Mouse (Mus musculus) forebrain, embryonic 12.5 days (tissue): ENCODE data around the gene Sept1. TPM values are rescaled to one million over a fixed set of nuclear protein-coding genes. Genes with fewer than 3 reads are reported as not detected.
A peak's percentile ranks its signal among the peaks of the same experiment; 100 is the strongest.

Experiments
- ATAC-seq: fragments of 200-750 bp; cut with Nextera tagmentation; 2 replicates; pipeline ENCODE4 v1.8.0; 2017; ENCODE audit warnings: moderate TSS enrichment; ENCODE audit not compliant: low FRiP score
- H3K27ac ChIP-seq: fragments of 300-500 bp; sonication (generic); 2 replicates; pipeline ENCODE4 v1.5.1; 2016; ENCODE audit warnings: mild to moderate bottlenecking
- H3K27me3 ChIP-seq: fragments of 300-500 bp; sonication (generic); 2 replicates; pipeline ENCODE4 v1.6.1; 2016; ENCODE audit warnings: mild to moderate bottlenecking
- H3K36me3 ChIP-seq: fragments of 300-500 bp; sonication (generic); replicated peaks from 2 replicates; pipeline ENCODE4 v1.6.1; 2016; ENCODE audit warnings: mild to moderate bottlenecking
- H3K4me1 ChIP-seq: fragments of 300-500 bp; sonication (generic); 2 replicates; pipeline ENCODE4 v1.6.1; 2016
- H3K4me2 ChIP-seq: fragments of 300-500 bp; sonication (generic); 2 replicates; pipeline ENCODE4 v1.6.1; 2016; ENCODE audit warnings: mild to moderate bottlenecking, moderate library complexity
- H3K4me3 ChIP-seq: fragments of 300-500 bp; sonication (generic); replicated peaks from 2 replicates; pipeline ENCODE4 v1.5.1; 2016; ENCODE audit warnings: mild to moderate bottlenecking
- H3K9ac ChIP-seq: fragments of 300-500 bp; sonication (generic); 2 replicates; pipeline ENCODE4 v1.6.1; 2016; ENCODE audit warnings: mild to moderate bottlenecking
- H3K9me3 ChIP-seq: fragments of 300-500 bp; sonication (generic); 2 replicates; pipeline ENCODE4 v1.6.1; 2016
- WGBS: fragments of 180-500 bp; shearing (Covaris S2); methylation state at CpG from one replicate; pipeline ENCODE4 v1.1.7; 2016; 5-methylcytosine and 5-hydroxymethylcytosine counted together
- polyA plus RNA-seq: library from polyadenylated mRNA; unstranded; fragments of >200 nt; fragmentation: Nextera tagmentation; extraction: Ambion mirVana; gene quantifications from 2 replicates; pipeline ENCODE4 v1.2.1, GENCODE M21; 2016

Sept1 gene
- 42.6 and 43.4 TPM in 2 replicates for polyA plus RNA-seq

DNA sequence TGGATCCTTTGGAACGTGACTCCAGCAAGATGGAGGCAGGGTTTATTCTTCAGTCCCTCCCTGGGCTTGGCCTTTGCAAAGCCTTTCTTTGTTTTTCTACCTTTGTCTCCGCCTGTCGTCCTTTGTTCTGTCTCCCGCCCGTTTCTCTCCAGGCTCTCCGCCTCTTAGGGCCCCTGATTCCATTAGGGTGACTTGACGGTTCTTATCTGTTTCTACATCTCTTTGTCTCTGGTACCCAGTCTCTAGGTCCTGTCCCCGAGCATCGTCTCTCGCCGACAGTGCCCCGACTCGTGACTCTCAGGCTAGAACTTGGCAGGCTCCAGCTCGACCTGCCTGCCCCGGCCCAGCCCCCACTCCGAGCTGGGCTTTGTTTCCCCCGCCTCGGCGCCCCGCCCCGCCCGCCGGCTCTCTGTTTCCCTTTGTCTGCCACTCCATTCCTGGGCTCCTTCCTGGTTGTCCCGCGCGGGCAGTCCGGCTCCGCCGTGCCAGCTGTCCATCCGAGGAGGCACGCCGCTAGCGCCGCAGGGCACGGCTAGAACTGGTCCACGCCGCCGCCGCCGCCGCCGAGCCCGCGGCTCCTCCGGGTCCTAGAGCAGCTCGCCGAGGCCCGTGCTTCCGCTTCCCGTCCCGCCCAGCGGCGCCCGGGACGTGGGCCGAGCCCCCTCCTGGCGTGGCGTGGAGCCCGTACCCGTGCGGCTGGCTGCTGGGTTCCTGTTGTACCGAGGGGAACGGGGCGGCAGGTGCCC, at the start of gene Sept1, which contains the start of gene Zfp553:
TSS of gene Sept1 (minus strand) at position 509 of the 746 bp plus-strand sequence.
TSS of gene Zfp553 (plus strand) at position 440 of the 746 bp plus-strand sequence.
- Histone ChIP-seq H3K4me3 (peak within 1 kb of the TSS; percentile 97), H3K4me2 (peak within 1 kb of the TSS; percentile 86), H3K36me3 (peaks cover 56% of the 10 kb centered on the region), H3K4me1 (peaks cover 33% of the 10 kb centered on the region), H3K9ac (peak within 1 kb of the TSS; percentile 99), H3K27me3 (no peaks in the 10 kb centered on the region), H3K9me3 (no peaks in the 10 kb centered on the region), H3K27ac (peak within 1 kb of the TSS; percentile 100)
- WGBS: under 1% methylated on average over 63 of the region's 64 CpGs
- ATAC-seq: peak; percentile 94

DNA sequence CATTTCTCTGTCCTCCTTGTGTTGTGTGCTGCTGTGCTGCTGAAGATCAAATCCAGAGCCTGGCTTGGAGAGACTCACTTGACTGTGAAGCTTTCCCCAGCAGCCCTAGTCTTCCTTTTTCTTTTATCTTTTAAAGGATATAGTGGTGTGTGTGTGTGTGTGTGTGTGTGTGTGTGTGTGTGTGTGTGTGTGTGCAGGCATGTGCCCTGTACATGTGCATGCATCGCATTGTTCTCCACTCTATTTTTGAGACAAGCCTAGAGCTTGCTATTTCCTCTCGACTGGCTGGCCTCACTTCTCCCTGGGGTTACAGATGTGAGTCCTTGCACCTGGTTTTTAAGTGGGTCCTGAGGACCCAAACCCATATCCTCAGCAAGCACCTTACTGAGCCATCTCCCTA, 49.3 kb upstream of the Sept1 start:
- H3K27me3 ChIP-seq: no peaks in the 10 kb centered on the region; the same call in 1 of the 2 replicates
- H3K9me3 ChIP-seq: 0 out of 2 replicates have a peak, but pooled peaks cover 6% of the 10 kb centered on the region
- no peaks in the 10 kb centered on the region for H3K36me3 ChIP-seq
- H3K27ac ChIP-seq: no peak overlapping the region
- no peaks in the 10 kb centered on the region for H3K4me1 ChIP-seq
- H3K4me3 ChIP-seq: no peak overlapping the region
- WGBS: 100% methylated on average over 2 of the region's 2 CpGs
- no peak overlapping the region for H3K4me2 ChIP-seq
- H3K9ac ChIP-seq: no peak overlapping the region
- ATAC-seq: no peak

DNA sequence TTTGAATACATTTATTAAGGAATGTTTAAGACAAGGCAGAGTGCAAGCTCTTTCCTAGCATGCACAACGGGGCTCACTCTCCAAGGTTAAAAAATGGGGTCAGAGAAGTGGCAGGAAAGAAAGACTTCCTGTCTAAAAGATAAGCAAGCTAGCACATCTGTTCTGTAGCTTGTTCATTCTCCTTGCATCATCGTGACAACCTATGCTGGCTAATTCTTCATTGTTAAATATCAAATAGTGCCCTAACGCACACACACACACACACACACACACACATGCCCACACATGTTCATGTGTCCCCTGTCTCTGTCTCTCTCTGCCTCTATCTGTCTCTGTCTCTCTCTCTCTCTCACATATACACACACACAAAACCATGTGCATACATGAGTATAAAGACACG, 48.2 kb upstream of the Sept1 start:
- Histone ChIP-seq H3K4me2 (no peak overlapping the region), H3K27ac (no peak overlapping the region), H3K4me3 (no peak overlapping the region), H3K27me3 (no peaks in the 10 kb centered on the region; the same call in 1 of the 2 replicates), H3K9me3 (no peaks in the 10 kb centered on the region), H3K4me1 (no peaks in the 10 kb centered on the region), H3K36me3 (no peaks in the 10 kb centered on the region), H3K9ac (no peak overlapping the region)
- WGBS: 74% methylated on average over 4 of the region's 4 CpGs
- ATAC-seq: no peak

DNA sequence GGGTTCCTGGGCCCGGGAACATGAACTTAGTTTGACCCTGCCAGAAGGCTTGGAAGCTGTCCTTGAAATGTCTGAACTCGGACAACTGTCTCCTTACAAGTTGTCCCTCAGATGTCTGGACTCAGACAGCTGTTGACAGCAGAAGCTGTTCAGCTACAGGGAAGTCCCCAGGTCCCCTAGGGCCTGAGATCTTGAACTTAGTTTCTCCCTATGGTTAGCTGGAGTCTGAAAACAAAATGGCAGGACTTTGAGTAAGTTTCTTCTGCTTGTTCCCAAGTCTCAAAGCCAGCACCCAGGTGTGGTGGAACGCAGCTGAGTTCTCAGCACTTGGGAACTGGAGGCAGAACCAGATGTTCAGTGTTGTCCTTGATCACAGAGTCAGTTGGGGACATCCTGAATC, 47.2 kb upstream of the Sept1 start:
- H3K4me3 ChIP-seq: no peak overlapping the region
- no peak overlapping the region for H3K27ac ChIP-seq
- no peaks in the 10 kb centered on the region; the same call in 1 of the 2 replicates for H3K27me3 ChIP-seq
- ATAC-seq: no peak
- no peaks in the 10 kb centered on the region for H3K9me3 ChIP-seq
- no peak overlapping the region for H3K4me2 ChIP-seq
- no peaks in the 10 kb centered on the region for H3K36me3 ChIP-seq
- no peaks in the 10 kb centered on the region for H3K4me1 ChIP-seq
- WGBS: 82% methylated on average over 3 of the region's 3 CpGs
- H3K9ac ChIP-seq: no peak overlapping the region

DNA sequence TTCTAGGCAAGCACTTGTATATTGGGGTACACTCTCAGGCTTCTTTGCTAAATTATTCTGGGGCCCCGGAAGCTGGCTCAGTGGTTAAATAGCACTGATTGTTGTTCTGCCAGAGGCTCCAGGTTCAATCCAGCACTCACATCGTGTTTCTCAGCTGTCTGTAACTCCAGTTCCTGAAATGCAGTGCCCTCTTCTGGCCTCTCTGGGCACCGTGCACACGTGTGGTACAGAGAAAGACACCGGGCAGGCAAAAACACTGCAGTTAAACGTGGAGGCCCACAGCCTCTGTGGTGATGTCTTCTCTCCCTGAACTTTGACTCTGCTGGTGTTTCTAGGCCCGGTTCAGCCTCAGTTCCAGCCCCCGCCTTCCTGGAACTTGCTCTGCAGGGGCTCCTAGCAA, 45.4 kb upstream of the Sept1 start:
- Histone ChIP-seq H3K9ac (peak overlapping the region; percentile 18; the same call in 1 of the 2 replicates), H3K36me3 (no peaks in the 10 kb centered on the region), H3K4me3 (no peak overlapping the region), H3K4me2 (no peak overlapping the region), H3K9me3 (no peaks in the 10 kb centered on the region), H3K27ac (no peak overlapping the region), H3K27me3 (no peaks in the 10 kb centered on the region), H3K4me1 (peaks cover 3% of the 10 kb centered on the region)
- 24% methylated on average over 8 of the region's 8 CpGs for WGBS
- no peak; the same call in 1 of the 2 replicates for ATAC-seq

DNA sequence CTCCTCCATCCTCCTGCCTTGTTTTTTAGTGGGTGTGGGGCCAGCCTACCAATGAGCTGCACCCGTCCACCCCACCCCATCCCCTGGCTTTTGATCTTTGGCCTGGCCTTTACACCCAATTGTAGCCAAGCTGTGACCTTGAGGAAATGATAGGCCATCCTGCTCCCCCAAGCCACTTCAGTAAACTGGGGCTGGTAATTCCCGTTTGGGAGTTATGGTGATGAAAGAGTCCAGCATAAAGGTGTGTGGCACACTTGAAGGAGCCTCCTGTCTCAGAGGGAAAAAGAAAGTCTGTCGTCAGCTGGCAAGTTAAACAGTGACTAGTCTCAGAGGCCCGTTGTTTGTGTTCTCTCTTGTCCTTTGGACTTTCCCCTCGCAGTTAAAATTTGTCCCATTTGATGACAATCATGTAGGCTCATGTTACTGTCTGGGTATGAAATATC, 43.6 kb upstream of the Sept1 start:
- Histone ChIP-seq H3K4me1 (peaks cover 14% of the 10 kb centered on the region), H3K9ac (no peak overlapping the region), H3K9me3 (no peaks in the 10 kb centered on the region), H3K4me3 (no peak overlapping the region), H3K27me3 (no peaks in the 10 kb centered on the region), H3K4me2 (no peak overlapping the region), H3K36me3 (peaks cover 4% of the 10 kb centered on the region), H3K27ac (no peak overlapping the region)
- no peak for ATAC-seq
- 74% methylated on average over 5 of the region's 5 CpGs for WGBS

DNA sequence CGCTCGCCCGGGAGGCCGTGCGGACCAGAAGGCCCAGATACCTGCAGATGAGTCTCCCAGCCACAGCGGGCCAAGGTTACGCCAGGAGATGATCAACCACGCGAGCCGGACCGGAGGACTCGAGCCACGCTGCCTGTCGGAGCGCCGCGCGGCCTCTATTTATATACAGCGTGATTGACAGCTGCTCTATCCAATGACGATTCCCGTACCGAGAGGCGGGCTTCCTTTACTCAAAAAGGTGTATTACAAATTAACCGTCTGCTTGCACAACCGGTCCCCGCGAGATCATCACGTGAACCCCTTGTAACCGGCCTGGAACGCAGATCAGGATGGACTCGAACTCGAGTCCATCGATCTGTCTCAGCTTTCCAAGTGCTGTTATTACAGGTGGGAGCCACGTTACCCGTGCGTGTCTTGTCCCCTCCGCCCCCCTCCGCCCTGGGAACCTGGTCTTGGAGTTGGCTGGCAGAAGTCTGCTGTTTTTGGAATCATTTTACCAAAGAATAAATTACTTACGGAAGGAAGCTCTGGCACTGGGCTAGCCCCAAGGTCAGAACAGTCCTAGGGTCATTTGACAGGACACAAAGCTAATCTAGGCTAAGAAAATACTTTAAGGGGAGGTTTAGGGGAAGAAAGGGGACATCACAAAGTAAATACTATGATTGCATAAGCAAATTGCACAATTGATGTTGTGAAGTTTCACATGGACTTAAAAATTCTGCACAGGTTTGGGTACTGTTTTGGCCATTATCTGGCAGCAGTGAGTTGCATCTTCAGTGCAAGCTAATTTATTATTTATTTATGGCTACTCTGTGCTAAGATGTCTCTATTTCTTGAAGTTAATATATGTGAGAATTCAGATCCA, 41.2 kb upstream of the Sept1 start, which contains the start of gene Sephs2:
TSS of gene Sephs2 (minus strand) at position 131 of the 865 bp plus-strand sequence.
- peak within 1 kb of the TSS; percentile 91 for H3K9ac ChIP-seq
- no peaks in the 10 kb centered on the region for H3K9me3 ChIP-seq
- ATAC-seq: peak; percentile 91
- H3K4me3 ChIP-seq: peak within 1 kb of the TSS; percentile 83
- peak within 1 kb of the TSS; percentile 80 for H3K27ac ChIP-seq
- H3K4me1 ChIP-seq: peaks cover 14% of the 10 kb centered on the region
- H3K36me3 ChIP-seq: peaks cover 17% of the 10 kb centered on the region
- 3% methylated on average over 39 of the region's 39 CpGs for WGBS
- no peaks in the 10 kb centered on the region for H3K27me3 ChIP-seq
- peak within 1 kb of the TSS; percentile 94 for H3K4me2 ChIP-seq

DNA sequence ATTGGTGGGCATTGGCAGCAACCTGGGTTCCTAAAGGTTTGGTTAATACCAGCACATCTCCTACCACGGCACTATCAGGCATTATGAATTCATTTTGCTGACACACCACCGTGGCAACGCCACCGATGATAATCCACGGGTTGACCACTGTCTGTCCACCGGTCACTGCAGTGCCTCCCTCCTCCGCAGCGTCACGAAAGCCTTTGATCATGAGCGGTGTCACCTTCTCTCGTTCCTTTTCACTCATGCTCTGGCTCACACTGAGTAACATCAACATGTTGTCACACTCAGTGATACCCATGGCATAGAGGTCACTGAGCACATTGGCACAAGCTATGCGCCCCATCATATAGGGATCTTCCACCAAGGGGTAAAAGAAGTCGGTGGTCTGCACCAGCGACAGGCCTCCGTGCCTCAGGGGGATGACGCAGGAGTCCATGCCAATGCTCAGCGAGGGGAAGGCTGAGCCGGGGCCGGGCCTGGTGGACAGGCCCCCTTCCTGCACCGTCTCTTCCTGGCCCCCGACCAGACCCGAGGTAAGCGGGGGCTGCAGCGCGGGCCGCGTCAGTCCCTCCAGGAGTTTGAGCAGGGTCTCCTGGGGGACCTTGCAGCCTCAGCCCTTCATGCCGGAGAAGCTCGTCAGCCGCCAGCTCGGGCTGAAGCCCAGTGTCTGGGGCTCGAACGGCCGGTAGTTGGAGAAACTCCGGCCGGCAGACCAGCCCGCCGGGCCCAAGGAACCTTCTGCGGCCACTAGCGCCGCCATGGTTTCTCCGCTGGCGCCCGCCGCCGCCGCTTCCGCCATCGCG, 40.4 kb upstream of the Sept1 start:
- peak; percentile 76 for ATAC-seq
- 20% methylated on average over 46 of the region's 50 CpGs for WGBS
- peak overlapping the region; percentile 83 for H3K4me3 ChIP-seq
- H3K4me1 ChIP-seq: peaks cover 14% of the 10 kb centered on the region
- H3K9ac ChIP-seq: peak overlapping the region; percentile 91
- H3K27ac ChIP-seq: peak overlapping the region; percentile 80
- H3K9me3 ChIP-seq: no peaks in the 10 kb centered on the region
- peak overlapping the region; percentile 94 for H3K4me2 ChIP-seq
- H3K36me3 ChIP-seq: peaks cover 18% of the 10 kb centered on the region
- H3K27me3 ChIP-seq: no peaks in the 10 kb centered on the region

DNA sequence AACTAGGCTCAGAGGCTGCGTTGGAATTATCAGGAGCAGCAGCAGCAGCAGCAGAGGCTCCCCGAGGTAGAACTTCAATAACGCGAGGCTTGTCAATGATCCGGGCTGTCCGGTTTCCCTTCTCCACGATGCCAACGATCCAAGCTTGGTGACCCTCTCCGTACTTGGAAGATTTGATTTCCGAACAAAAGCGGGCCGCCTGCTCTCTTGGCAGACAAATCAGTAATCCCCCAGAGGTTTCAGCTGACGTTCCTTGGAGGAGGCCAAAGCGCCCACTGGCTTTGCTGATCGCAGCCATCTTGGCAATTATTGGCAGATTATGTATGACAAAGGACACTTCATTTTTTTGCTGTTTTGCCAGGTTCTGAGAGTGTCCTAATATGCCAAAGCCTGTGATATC, 39.6 kb upstream of the Sept1 start:
- H3K9me3 ChIP-seq: no peaks in the 10 kb centered on the region

DNA sequence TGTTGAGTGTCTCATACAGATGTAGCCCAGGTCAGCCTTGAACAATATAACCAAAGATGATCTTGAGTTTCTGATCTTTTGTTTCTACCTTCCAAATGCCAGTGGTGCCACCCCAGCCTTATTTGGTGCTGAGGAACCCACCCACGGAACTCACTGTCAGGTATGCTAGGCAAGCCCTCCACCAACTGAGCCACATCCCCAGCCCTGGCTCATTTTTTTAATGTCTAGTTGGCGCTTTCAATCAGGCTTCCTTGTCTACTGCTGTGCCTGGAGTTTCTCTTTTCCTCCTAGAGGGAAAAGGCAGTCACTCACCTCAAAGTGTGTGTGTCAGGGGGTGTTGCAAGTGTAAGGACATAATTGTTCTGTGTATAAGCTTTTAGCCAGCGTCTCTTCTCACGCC, 38.2 kb upstream of the Sept1 start:
- H3K27me3 ChIP-seq: no peaks in the 10 kb centered on the region
- WGBS: 94% methylated on average over 4 of the region's 4 CpGs
- H3K4me2 ChIP-seq: no peak overlapping the region
- no peak for ATAC-seq
- H3K9ac ChIP-seq: no peak overlapping the region
- peaks cover 18% of the 10 kb centered on the region for H3K36me3 ChIP-seq
- H3K9me3 ChIP-seq: no peaks in the 10 kb centered on the region
- H3K4me1 ChIP-seq: peaks cover 14% of the 10 kb centered on the region
- no peak overlapping the region for H3K27ac ChIP-seq
- H3K4me3 ChIP-seq: no peak overlapping the region

More for the DNA sequence above, 39.6 kb upstream of the Sept1 start:
- peaks cover 18% of the 10 kb centered on the region for H3K36me3 ChIP-seq
- no peaks in the 10 kb centered on the region for H3K27me3 ChIP-seq
- H3K27ac ChIP-seq: no peak overlapping the region
- H3K4me2 ChIP-seq: peak overlapping the region; percentile 94
- no peak overlapping the region for H3K9ac ChIP-seq
- peak overlapping the region; percentile 83; the same call in 1 of the 2 replicates for H3K4me3 ChIP-seq
- H3K4me1 ChIP-seq: peaks cover 14% of the 10 kb centered on the region
- 97% methylated on average over 15 of the region's 15 CpGs for WGBS
- no peak for ATAC-seq

DNA sequence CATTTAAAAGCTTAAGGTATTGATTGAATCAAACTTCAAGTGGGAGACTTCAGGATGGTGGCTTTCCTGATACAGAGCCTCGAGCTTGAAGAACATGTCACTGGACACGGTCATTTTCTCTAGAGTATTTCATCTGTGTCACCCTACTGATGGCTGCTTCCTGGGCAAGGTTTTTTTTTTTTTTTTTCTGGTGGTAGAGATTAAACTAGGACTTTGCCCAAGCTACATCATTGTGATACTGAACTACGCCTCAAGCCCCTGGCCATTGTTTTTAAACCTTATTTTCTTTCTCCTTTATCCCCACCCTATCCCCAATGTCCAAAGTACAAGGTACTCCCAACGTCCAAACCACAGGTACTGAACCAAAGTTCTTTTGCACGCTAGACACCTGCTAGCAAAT, 37.7 kb upstream of the Sept1 start:
- Histone ChIP-seq H3K27me3 (no peaks in the 10 kb centered on the region), H3K9ac (no peak overlapping the region), H3K4me2 (no peak overlapping the region), H3K27ac (no peak overlapping the region), H3K4me3 (no peak overlapping the region), H3K4me1 (peaks cover 14% of the 10 kb centered on the region), H3K9me3 (no peaks in the 10 kb centered on the region), H3K36me3 (peaks cover 18% of the 10 kb centered on the region)
- 93% methylated on average over 5 of the region's 5 CpGs for WGBS
- no peak for ATAC-seq
